Mouse (Mus musculus) spleen, adult 18-20 months (tissue): ENCODE data around the gene Spin2f.
"Not testable (repeated sequence)": the region's sequence is repeated elsewhere in the genome, so short reads cannot be mapped to it uniquely, and the experiment has no call there.

Source experiments
- DNase-seq, 2 experiments: peaks; one replicate each; pipeline ENCODE4 v3.0.0; 2022; ENCODE audit warnings: mixed read lengths in 2 of 2

The Spin2f gene

DNA sequence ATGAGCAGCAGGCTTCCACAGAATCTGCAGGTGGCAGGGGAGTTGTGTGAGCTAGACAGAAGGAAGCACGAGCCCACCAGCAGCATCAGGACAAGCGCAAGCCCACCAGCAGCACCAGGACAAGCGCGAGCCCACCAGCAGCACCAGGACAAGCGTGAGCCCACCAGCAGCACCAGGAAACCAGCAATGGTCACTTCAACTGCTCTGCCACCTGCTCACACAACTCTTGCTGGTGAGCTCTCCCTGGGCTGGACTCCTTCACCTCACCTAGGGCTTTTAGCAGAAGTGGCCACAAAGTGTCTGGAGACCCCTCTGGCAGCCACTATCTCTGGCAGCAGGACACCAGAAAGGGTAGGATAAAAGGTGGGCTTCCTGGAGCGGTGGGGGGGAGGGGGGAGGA, at the start of gene Spin2f:
Gene Spin2f (plus strand): TSS at position 301 of the 400 bp plus-strand sequence.
- DNase-seq: not testable (repeated sequence)

DNA sequence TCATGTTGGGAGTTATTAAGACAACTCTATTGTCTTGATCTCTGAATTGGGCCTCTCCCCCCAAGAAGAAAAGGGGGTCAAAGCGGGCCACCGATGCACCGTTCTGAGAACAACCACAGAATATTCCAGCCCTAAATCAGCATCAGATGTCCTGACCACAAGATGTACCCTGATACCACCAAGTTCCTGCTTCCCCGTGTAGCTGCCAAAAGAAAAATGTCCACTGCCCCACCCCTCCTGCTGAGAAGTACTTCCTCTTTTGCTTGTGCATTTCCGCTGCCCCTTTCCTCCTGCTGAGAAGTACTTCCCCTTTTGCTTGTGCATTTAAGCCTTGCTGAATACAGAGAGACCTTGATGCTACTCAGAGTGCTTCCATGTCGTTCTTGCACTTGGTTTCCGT, 41.6 kb upstream of the Spin2f start:
- DNase-seq: not testable (repeated sequence)

DNA sequence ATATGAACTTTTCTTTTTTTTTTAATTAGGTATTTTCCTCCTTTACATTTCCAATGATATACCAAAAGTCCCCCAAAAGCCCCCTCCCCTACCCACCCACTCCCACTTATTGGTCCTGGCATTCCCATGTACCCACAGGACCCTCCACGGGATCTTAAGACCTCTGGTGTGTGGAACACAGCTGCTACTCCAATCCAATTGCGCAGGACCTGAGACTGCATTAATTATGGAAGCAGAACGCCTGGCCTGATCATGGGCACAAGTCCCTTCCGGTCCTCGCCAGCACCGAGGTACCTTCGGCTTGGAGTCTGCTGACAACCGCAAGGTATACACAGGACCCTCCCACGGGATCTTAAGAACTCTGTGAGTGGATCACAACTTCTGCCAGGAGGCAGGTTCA, 30.2 kb upstream of the Spin2f start:
- DNase-seq: not testable (repeated sequence)

DNA sequence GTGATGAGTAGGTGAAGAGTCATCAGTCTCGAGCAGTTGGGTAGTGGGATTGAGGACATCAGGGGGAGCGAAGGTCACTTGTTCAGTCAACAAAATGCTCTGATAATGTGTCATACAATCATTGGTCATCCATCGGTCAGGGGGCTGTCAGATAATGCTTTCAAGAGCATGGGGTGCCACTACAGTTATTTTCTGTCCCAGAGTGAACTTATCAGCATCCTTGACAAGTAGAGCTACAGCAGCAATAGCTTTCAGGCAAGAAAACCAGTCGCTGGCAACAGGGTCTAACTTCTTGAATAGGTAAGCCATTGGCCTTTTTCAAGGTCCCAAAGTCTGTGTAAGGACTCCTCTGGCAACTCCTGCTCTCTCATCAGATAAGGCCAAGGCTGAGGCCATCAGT, 18.6 kb upstream of the Spin2f start:
- not testable (repeated sequence) for DNase-seq

DNA sequence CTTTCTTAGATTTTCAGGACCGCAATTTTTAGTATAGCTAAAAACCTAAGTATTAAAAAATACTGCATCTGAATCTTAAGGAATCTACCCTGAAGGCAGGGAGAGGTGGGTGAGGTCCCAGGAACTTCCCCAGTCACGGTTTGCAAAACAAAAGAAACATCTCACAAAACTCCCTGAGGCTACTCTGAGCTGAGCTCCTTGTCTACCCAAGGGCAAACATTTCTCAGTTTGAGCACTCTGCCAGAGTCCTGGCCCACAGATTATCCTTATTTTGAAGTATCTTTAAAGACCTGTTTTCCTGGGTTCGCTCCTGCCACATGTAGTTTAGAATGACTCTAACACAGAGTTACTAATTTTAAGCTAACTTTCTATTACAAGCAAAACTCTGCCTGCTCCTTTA, 11.9 kb upstream of the Spin2f start:
- DNase-seq: not testable (repeated sequence)
